Comparison of ENCODE assay signal across 26 mouse cellular contexts in the genomic region with DNA sequence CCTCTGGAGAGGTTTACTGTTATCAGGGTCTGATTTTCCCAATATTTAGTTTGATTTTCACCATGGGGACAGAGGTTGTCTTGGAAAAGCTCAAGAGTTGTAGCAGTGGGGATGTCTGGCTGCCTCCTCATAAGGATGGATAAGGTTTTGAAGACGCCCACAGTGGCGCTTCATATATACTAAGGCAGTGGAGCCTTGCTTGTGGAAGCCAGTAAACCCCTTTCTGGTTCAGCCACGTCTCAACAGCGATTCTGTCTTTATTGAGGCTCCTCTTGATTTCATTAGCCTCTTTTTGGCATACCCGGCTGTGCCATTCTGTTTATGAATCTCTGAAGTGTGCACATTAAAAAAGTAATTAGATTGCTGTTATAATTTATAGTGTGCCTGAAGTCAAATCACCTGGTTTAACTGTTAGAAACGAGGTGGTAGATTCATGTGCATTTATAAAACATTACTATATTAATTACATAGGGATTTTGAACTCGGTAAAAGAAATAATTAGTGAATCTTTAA.
"Had no signal": no experiment of that assay in that cellular context is flagged by ENCODE, and none has a peak within 500 bp of the region (broad histone marks: within the 10 kb centered on the region; RNA-seq: fewer than 3 reads in every experiment).

No protein-coding gene starts in this region.

- H3K4me3 ChIP-seq: heart, embryonic 13.5 days; heart, embryonic 15.5 days; hindbrain, embryonic 13.5 days; hindbrain, embryonic 15.5 days; kidney, embryonic 15.5 days; limb, embryonic 10.5 days; limb, embryonic 12.5 days; liver, embryonic 13.5 days had no signal

- H3K27me3 ChIP-seq: heart, embryonic 13.5 days; heart, embryonic 15.5 days; hindbrain, embryonic 13.5 days; hindbrain, embryonic 15.5 days; kidney, embryonic 15.5 days; liver, embryonic 13.5 days had no signal

- H3K4me1 ChIP-seq: hindbrain, embryonic 15.5 days; liver, embryonic 13.5 days had no signal

- H3K9me3 ChIP-seq: heart, embryonic 13.5 days; heart, embryonic 15.5 days; hindbrain, embryonic 13.5 days; hindbrain, embryonic 15.5 days; kidney, embryonic 15.5 days; limb, embryonic 10.5 days; limb, embryonic 12.5 days; liver, embryonic 13.5 days had no signal

- H3K36me3 ChIP-seq: heart, embryonic 13.5 days; heart, embryonic 15.5 days; hindbrain, embryonic 13.5 days; hindbrain, embryonic 15.5 days; kidney, embryonic 15.5 days; limb, embryonic 10.5 days; limb, embryonic 12.5 days; liver, embryonic 13.5 days had no signal

- H3K4me2 ChIP-seq: heart, embryonic 11.5 days; heart, embryonic 13.5 days; heart, embryonic 15.5 days; hindbrain, embryonic 13.5 days; hindbrain, embryonic 15.5 days; kidney, embryonic 15.5 days; limb, embryonic 12.5 days; liver, embryonic 11.5 days; liver, embryonic 13.5 days had no signal

- H3K9ac ChIP-seq: heart, embryonic 13.5 days; heart, embryonic 15.5 days; hindbrain, embryonic 13.5 days; hindbrain, embryonic 15.5 days; kidney, embryonic 15.5 days; limb, embryonic 12.5 days; liver, embryonic 13.5 days had no signal

- H3K27ac ChIP-seq: heart, embryonic 13.5 days; heart, embryonic 15.5 days; hindbrain, embryonic 13.5 days; hindbrain, embryonic 15.5 days; hindbrain, postnatal 0 days; kidney, embryonic 15.5 days; kidney, postnatal 0 days; limb, embryonic 10.5 days; limb, embryonic 12.5 days; liver, embryonic 13.5 days had no signal

- ATAC-seq: hindbrain, postnatal 0 days; intestine, embryonic 16.5 days had no signal

- DNase-seq: gastrocnemius, postnatal 14 days; gastrocnemius, postnatal 36 days; heart, adult 18-20 months; heart, postnatal 14 days; heart, postnatal 36 days; kidney, adult 11 months; kidney, adult 2 months; kidney, adult 9 months; kidney, postnatal 14 days; kidney, postnatal 36 days; layer of hippocampus, adult 9-11 months; layer of hippocampus, postnatal 36 days; liver; liver, embryonic 13.5 days had no signal
